Comparison of ENCODE assay signal across 11 mouse cellular contexts in the genomic region with DNA sequence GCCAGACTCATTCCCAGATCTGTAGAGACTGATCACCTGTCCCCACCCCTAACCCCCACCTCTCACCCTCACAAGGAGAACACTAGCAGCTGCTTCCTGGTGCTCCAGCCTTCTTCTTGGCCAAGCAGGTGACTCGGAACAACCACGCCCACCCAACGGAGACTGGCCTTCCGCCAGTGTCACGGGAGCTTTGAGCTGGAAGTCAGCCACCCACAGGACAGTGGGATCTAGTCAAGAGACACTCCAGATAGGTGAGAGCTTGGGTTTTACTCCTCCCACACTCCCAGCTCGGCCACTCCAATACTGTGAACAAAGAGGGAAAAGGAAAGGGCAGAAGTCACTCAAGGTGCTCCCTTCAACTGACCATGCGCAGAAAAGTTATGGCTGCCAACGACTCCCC. TPM values are rescaled to one million over a fixed set of nuclear protein-coding genes. Genes with fewer than 3 reads are reported as not detected.
DNase-seq lines count a peak whose midpoint lies in the region; ATAC-seq lines count a peak whose summit lies in the region.
"Had no signal": no experiment of that assay in that cellular context is flagged by ENCODE, and none has a peak within 500 bp of the region (broad histone marks: within the 10 kb centered on the region; RNA-seq: fewer than 3 reads in every experiment).

No protein-coding gene starts in this region.

- peak; percentile 46 to 65 for DNase-seq in cerebellum, postnatal 14 days
- no peak for DNase-seq in cerebellum, postnatal 4 days (ENCODE audit: low spot score in 2 of 2)
- DNase-seq in testis, postnatal 10 days (ENCODE audit: low spot score), result peak; percentile 63
- no peak for DNase-seq in testis, postnatal 14 days (ENCODE audit: low spot score)
- DNase-seq in lung, adult 18-20 months, result peak; percentile 92 to 95
- no peak for DNase-seq in MN1 (ENCODE audit: low spot score)
- no peak for DNase-seq in thymus, postnatal 25 days
- DNase-seq: spleen, adult 18-20 months had no signal

- 76% methylated on average over 8 of the region's 8 CpGs for WGBS in midbrain, embryonic 15.5 days

- no peak for ATAC-seq in midbrain, embryonic 15.5 days (replicated peaks)

- no peaks in the 10 kb centered on the region for H3K27me3 ChIP-seq in midbrain, embryonic 15.5 days (replicated peaks)
- H3K27me3 ChIP-seq: limb, embryonic 13.5 days had no signal

- H3K27ac ChIP-seq in midbrain, embryonic 15.5 days, result no peak overlapping the region
- H3K27ac ChIP-seq: limb, embryonic 13.5 days; midbrain, embryonic 10.5 days had no signal

- H3K36me3 ChIP-seq in midbrain, embryonic 15.5 days (replicated peaks), result no peaks in the 10 kb centered on the region

- no peaks in the 10 kb centered on the region for H3K9me3 ChIP-seq in midbrain, embryonic 15.5 days

- H3K4me2 ChIP-seq in midbrain, embryonic 15.5 days, result no peak overlapping the region
- H3K4me2 ChIP-seq: limb, embryonic 13.5 days had no signal

- H3K4me1 ChIP-seq in midbrain, embryonic 15.5 days, result peaks cover 7% of the 10 kb centered on the region

- H3K4me3 ChIP-seq in midbrain, embryonic 15.5 days, result no peak overlapping the region
- H3K4me3 ChIP-seq: limb, embryonic 13.5 days; midbrain, embryonic 10.5 days had no signal

- H3K9ac ChIP-seq in midbrain, embryonic 15.5 days, result no peak overlapping the region
- H3K9ac ChIP-seq: limb, embryonic 13.5 days had no signal

RNA-seq across cellular contexts. Expression of a gene that starts 12.5 kb away (rescaled TPM):
- 72.0 and 72.4 TPM in 2 replicates for polyA plus RNA-seq in midbrain, embryonic 15.5 days (2015; fragmentation: Nextera tagmentation; extraction: Ambion mirVana)

RNA-seq across cellular contexts. Expression of a gene that starts 29.4 kb away (rescaled TPM):
- 0.22 and 0.73 TPM in 2 replicates for polyA plus RNA-seq in midbrain, embryonic 15.5 days (2015; fragmentation: Nextera tagmentation; extraction: Ambion mirVana)

RNA-seq across cellular contexts. Expression of a gene that starts 55.0 kb away (rescaled TPM):
- 30.3 and 30.7 TPM in 2 replicates for polyA plus RNA-seq in midbrain, embryonic 15.5 days (2015; fragmentation: Nextera tagmentation; extraction: Ambion mirVana)

RNA-seq across cellular contexts. Expression of a gene that starts 55.3 kb away (rescaled TPM):
- 42.9 and 43.1 TPM in 2 replicates for polyA plus RNA-seq in midbrain, embryonic 15.5 days (2015; fragmentation: Nextera tagmentation; extraction: Ambion mirVana)

Comparison
In these comparisons a context has a peak if more than half of its experiments do, and no peak if none do; other contexts are left out.
1. DNase-seq: peak in cerebellum, postnatal 14 days (2 of 2), testis, postnatal 10 days (single experiment) and lung, adult 18-20 months (2 of 2); none in cerebellum, postnatal 4 days (0 of 2), testis, postnatal 14 days (single experiment), MN1 (single experiment) and thymus, postnatal 25 days (single experiment).